Mouse (Mus musculus) hindbrain, embryonic 15.5 days (tissue): ENCODE data around the gene Dhh. TPM values are rescaled to one million over a fixed set of nuclear protein-coding genes. Genes with fewer than 3 reads are reported as not detected.

Source experiments
- ATAC-seq: fragments of 200-750 bp; cut with Nextera tagmentation; 2 replicates; pipeline ENCODE4 v1.8.0; 2017; ENCODE audit warnings: low read depth, moderate number of reproducible peaks, moderate TSS enrichment; ENCODE audit not compliant: low FRiP score
- H3K27ac ChIP-seq: fragments of 300-500 bp; sonication (generic); replicated peaks from 2 replicates; pipeline ENCODE4 v1.5.1; 2015; ENCODE audit warnings: mild to moderate bottlenecking, inconsistent platforms
- H3K27me3 ChIP-seq: fragments of 300-500 bp; sonication (generic); 2 replicates; pipeline ENCODE4 v1.6.1; 2015; ENCODE audit warnings: control low read depth, inconsistent platforms
- H3K36me3 ChIP-seq: fragments of 300-500 bp; sonication (generic); 2 replicates; pipeline ENCODE4 v1.6.1; 2015; ENCODE audit warnings: control low read depth, inconsistent platforms
- H3K4me1 ChIP-seq: fragments of 300-500 bp; sonication (generic); replicated peaks from 2 replicates; pipeline ENCODE4 v1.6.1; 2015; ENCODE audit warnings: control low read depth, inconsistent platforms
- H3K4me2 ChIP-seq: fragments of 300-500 bp; sonication (generic); 2 replicates; pipeline ENCODE4 v1.6.1; 2015; ENCODE audit warnings: moderate library complexity, mild to moderate bottlenecking, inconsistent platforms
- H3K4me3 ChIP-seq: fragments of 300-500 bp; sonication (generic); 2 replicates; pipeline ENCODE4 v1.5.1; 2015; ENCODE audit warnings: mild to moderate bottlenecking, inconsistent platforms
- H3K9ac ChIP-seq: fragments of 300-500 bp; sonication (generic); 2 replicates; pipeline ENCODE4 v1.6.1; 2015; ENCODE audit warnings: inconsistent platforms
- H3K9me3 ChIP-seq: fragments of 300-500 bp; sonication (generic); 2 replicates; pipeline ENCODE4 v1.6.1; 2016; ENCODE audit warnings: control low read depth, inconsistent platforms
- WGBS: fragments of 180-500 bp; shearing (Covaris S2); methylation state at CpG from one replicate; pipeline ENCODE4 v1.1.7; 2015; 5-methylcytosine and 5-hydroxymethylcytosine counted together
- polyA plus RNA-seq: library from polyadenylated mRNA; unstranded; fragments of >200 nt; fragmentation: Nextera tagmentation; extraction: Ambion mirVana; gene quantifications from 2 replicates; pipeline ENCODE4 v1.2.1, GENCODE M21; 2015

Gene Dhh
- polyA plus RNA-seq, 1 experiment from 2014 or later = 1.9 TPM

- peaks cover 95% of the 10 kb centered on the region for H3K36me3 ChIP-seq
- no peaks in the 10 kb centered on the region for H3K9me3 ChIP-seq
- no peaks in the 10 kb centered on the region for H3K27me3 ChIP-seq
- ATAC-seq = no peak
- 95% methylated on average over 28 of the region's 28 CpGs for WGBS
- no peak overlapping the region for H3K4me2 ChIP-seq
- H3K9ac ChIP-seq = no peak overlapping the region
- no peak overlapping the region for H3K27ac ChIP-seq
- no peaks in the 10 kb centered on the region for H3K4me1 ChIP-seq
- H3K4me3 ChIP-seq = no peak overlapping the region
These were observed 45.0 kb downstream of the Dhh start for GRCm38 (mm10) chr15:98853161-98853937.

GRCm38 (mm10) chr15:98852733-98853132, 45.6 kb downstream of the Dhh start:
- WGBS = 90% methylated on average over 9 of the region's 9 CpGs
- Histone ChIP-seq H3K4me1 (no peaks in the 10 kb centered on the region), H3K4me2 (no peak overlapping the region), H3K4me3 (no peak overlapping the region), H3K9me3 (no peaks in the 10 kb centered on the region), H3K9ac (no peak overlapping the region), H3K27ac (no peak overlapping the region), H3K27me3 (no peaks in the 10 kb centered on the region), H3K36me3 (peaks cover 95% of the 10 kb centered on the region)
- ATAC-seq = no peak

DNA sequence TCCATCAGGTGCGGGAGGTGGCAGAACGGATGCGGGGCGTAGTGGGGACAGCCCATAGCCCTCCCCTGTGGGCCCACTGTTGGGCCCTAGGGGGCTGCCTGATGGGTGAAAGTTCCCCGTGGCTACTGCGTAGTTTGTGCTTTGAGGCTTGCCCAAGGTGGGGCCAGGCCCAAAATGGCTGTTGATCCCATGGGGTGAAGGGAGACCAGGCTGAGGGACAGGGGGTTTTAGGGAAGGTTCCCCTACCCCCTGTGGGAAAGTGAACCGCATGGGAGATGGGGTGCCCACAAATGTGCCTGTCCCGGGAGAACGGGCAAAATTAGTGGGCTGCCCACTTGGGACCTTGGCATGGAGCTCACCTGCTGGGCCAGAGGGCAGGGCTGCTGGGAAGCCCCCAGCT, 46.3 kb downstream of the Dhh start:
- H3K9ac ChIP-seq = no peak overlapping the region
- no peaks in the 10 kb centered on the region for H3K27me3 ChIP-seq
- 97% methylated on average over 9 of the region's 9 CpGs for WGBS
- peaks cover 95% of the 10 kb centered on the region for H3K36me3 ChIP-seq
- no peak overlapping the region for H3K27ac ChIP-seq
- no peaks in the 10 kb centered on the region for H3K9me3 ChIP-seq
- no peak for ATAC-seq
- no peak overlapping the region for H3K4me2 ChIP-seq
- no peak overlapping the region for H3K4me3 ChIP-seq
- no peaks in the 10 kb centered on the region for H3K4me1 ChIP-seq

DNA sequence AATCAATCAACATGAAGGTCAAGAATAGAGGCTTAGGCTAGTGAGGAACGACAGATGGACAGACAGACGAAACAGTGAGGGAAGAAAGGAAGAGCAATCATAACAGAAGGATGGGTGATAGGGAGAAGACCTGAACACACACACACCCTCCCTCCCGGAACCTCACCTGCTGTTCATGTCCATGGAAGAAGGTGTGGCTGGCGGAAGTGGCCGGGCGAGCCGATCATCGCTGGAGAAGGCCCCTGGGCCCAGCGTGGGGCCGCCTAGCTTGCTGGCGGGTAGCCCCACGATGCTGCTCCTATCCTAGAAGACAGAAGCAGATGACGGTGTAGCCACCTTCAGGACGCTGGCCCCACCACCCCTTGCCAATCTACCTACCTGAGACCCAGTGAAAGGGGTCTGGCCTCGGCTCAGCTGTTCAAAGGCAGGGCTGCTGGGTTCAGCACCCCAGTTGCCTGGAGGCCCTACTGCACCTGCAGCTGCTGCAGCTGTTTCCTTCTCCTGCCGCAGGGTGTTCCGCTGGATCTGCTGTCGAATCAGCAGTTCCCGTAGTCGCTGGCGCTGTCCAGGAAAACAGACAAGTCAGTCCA, 47.0 kb downstream of the Dhh start:
- WGBS = 91% methylated on average over 21 of the region's 21 CpGs
- Histone ChIP-seq H3K27ac (no peak overlapping the region), H3K4me1 (no peaks in the 10 kb centered on the region), H3K4me3 (no peak overlapping the region), H3K27me3 (no peaks in the 10 kb centered on the region), H3K4me2 (no peak overlapping the region), H3K9ac (no peak overlapping the region), H3K36me3 (peaks cover 95% of the 10 kb centered on the region), H3K9me3 (no peaks in the 10 kb centered on the region)
- ATAC-seq = no peak

DNA sequence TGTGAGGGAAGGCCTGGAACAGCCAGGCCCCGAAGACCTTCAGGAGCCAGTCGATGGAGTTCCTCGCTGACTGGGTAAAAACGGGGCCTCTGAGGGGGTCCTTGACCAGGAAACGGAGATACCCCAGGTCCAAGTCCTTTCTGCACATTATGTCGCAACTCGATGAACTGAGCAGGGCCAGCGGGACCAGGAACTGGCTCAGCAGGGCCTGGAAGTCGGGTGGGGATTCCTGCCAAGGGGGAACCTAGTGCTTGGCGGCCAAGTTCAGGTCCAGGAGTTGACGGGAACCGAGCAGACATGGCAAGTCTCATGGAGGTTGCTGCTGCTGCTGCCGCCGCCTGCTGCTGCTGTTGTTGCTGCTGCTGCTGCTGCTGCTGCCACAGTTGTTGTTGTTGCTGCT, 47.7 kb downstream of the Dhh start:
- WGBS = 90% methylated on average over 14 of the region's 14 CpGs
- Histone ChIP-seq H3K36me3 (peaks cover 95% of the 10 kb centered on the region), H3K27ac (no peak overlapping the region), H3K9ac (no peak overlapping the region), H3K27me3 (no peaks in the 10 kb centered on the region), H3K4me2 (no peak overlapping the region), H3K4me1 (no peaks in the 10 kb centered on the region), H3K4me3 (no peak overlapping the region), H3K9me3 (no peaks in the 10 kb centered on the region)
- ATAC-seq = no peak

- Histone ChIP-seq H3K27me3 (no peaks in the 10 kb centered on the region), H3K36me3 (peaks cover 95% of the 10 kb centered on the region), H3K4me3 (no peak overlapping the region), H3K27ac (no peak overlapping the region), H3K4me1 (no peaks in the 10 kb centered on the region), H3K9me3 (no peaks in the 10 kb centered on the region), H3K9ac (no peak overlapping the region), H3K4me2 (no peak overlapping the region)
- no peak for ATAC-seq
- 89% methylated on average over 16 of the region's 16 CpGs for WGBS
These were observed 48.3 kb downstream of the Dhh start for GRCm38 (mm10) chr15:98849956-98850600.

GRCm38 (mm10) chr15:98849165-98849564, 49.2 kb downstream of the Dhh start:
- 91% methylated on average over 11 of the region's 11 CpGs for WGBS
- Histone ChIP-seq H3K4me3 (no peak overlapping the region), H3K27ac (no peak overlapping the region), H3K27me3 (no peaks in the 10 kb centered on the region), H3K9me3 (no peaks in the 10 kb centered on the region), H3K36me3 (peaks cover 96% of the 10 kb centered on the region), H3K4me2 (no peak overlapping the region), H3K9ac (no peak overlapping the region), H3K4me1 (no peaks in the 10 kb centered on the region)
- ATAC-seq = no peak

GRCm38 (mm10) chr15:98846140-98846539, 52.2 kb downstream of the Dhh start:
- H3K36me3 ChIP-seq = peaks cover 97% of the 10 kb centered on the region
- no peak overlapping the region for H3K9ac ChIP-seq
- H3K9me3 ChIP-seq = no peaks in the 10 kb centered on the region
- H3K4me1 ChIP-seq = no peaks in the 10 kb centered on the region
- no peak overlapping the region for H3K27ac ChIP-seq
- ATAC-seq = no peak
- H3K27me3 ChIP-seq = no peaks in the 10 kb centered on the region
- WGBS = 92% methylated on average over 8 of the region's 8 CpGs
- H3K4me2 ChIP-seq = no peak overlapping the region
- no peak overlapping the region for H3K4me3 ChIP-seq

DNA sequence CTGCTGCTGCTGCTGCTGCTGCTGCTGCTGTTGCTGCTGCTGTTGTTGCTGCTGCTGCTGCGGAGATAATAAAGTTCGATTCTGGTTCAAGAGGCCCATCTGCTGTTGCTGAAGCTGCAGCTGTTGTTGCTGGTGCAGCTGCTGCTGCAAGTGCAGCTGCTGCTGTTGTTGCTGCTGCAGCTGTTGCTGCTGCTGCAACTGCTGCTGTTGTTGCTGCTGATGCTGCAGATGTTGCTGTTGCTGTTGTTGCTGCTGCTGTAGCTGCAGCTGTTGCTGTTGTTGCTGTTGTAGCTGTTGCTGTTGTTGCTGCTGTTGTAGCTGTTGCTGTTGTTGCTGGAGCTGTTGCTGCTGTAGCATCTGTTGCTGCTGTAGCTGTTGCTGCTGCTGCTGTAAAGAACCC, 53.2 kb downstream of the Dhh start:
- Histone ChIP-seq H3K27me3 (no peaks in the 10 kb centered on the region), H3K9me3 (no peaks in the 10 kb centered on the region), H3K4me2 (no peak overlapping the region), H3K9ac (no peak overlapping the region), H3K36me3 (peaks cover 99% of the 10 kb centered on the region), H3K27ac (no peak overlapping the region), H3K4me3 (no peak overlapping the region), H3K4me1 (no peaks in the 10 kb centered on the region)
- no peak for ATAC-seq
- 90% methylated on average over 2 of the region's 2 CpGs for WGBS

GRCm38 (mm10) chr15:98843595-98844223, 54.6 kb downstream of the Dhh start:
- no peaks in the 10 kb centered on the region for H3K27me3 ChIP-seq
- H3K4me2 ChIP-seq = no peak overlapping the region
- no peaks in the 10 kb centered on the region for H3K9me3 ChIP-seq
- 95% methylated on average over 11 of the region's 11 CpGs for WGBS
- no peak overlapping the region for H3K9ac ChIP-seq
- no peak overlapping the region for H3K27ac ChIP-seq
- peaks cover 98% of the 10 kb centered on the region for H3K36me3 ChIP-seq
- no peak for ATAC-seq
- no peaks in the 10 kb centered on the region for H3K4me1 ChIP-seq
- H3K4me3 ChIP-seq = no peak overlapping the region
